Mouse (Mus musculus): ENCODE measurements around the gene Nmur1.

DNA sequence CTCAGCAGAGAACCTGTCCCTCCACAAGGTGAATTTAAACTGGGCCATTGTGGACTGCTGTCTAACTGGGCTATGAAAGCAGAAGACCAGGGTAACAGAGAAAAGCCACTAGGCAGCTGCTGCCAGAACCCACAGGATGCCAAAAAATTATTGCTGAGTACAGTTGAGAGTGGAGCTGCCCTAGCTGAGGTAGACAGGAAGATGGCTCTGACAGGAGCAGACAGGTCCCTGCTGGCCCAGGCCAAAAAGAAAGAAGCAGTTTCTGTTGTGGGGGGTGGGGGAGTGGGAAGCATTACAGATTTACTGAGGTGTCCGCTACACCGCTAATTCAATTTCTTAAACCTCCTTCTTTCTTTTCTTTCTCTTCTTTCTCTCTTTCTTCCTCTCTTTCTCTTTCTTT lies 16.6 kb downstream of the Nmur1 start:
- TF ChIP-seq CTCF (IDR thresholded peaks at IDR 0.05; ENCODE audit: control insufficient read depth, insufficient read depth, insufficient replicate concordance, low read depth, low read length), result no peak
- TF ChIP-seq POLR2A (IDR thresholded peaks at IDR 0.05; ENCODE audit: control insufficient read depth, low read depth, low read length), result no peak

Data from testis, adult 2 months (tissue).